Mouse (Mus musculus): ENCODE measurements at regions not wholly inside any gene's neighbourhood (a gene's known extent, or its start where the extent isn't known, plus 50 kb on each side); places are given as distances from the start of the nearest gene placed in this dataset.

GRCm38 (mm10) chr4:110038696-110039095 is 60.8 kb downstream of the Dmrta2 start:
- H3K79me2 ChIP-seq (ENCODE audit: control insufficient read depth, insufficient read depth), result no peaks in the 10 kb centered on the region
- no peak overlapping the region for H3ac ChIP-seq (ENCODE audit: control insufficient read depth, insufficient read length)
- no peaks in the 10 kb centered on the region for H3K27me3 ChIP-seq (ENCODE audit: control insufficient read depth, insufficient read depth, insufficient read length)
- no peak overlapping the region for H3K4me3 ChIP-seq
- TF ChIP-seq MYOG (IDR thresholded peaks at IDR 0.05; ENCODE audit: control insufficient read depth in 1 of 3, insufficient read depth in 1 of 3, insufficient read length in 2 of 3, low read depth in 2 of 3) (no peak), MYOD1 (IDR thresholded peaks at IDR 0.05; ENCODE audit: control insufficient read depth in 1 of 3, insufficient read length in 2 of 3, low read depth in 2 of 3) (no peak), SRF (IDR thresholded peaks at IDR 0.05; ENCODE audit: control insufficient read depth, insufficient read length, low read depth) (no peak), REST (IDR thresholded peaks at IDR 0.05; ENCODE audit: insufficient read depth, insufficient read length) (no peak), MAX (IDR thresholded peaks at IDR 0.05; ENCODE audit: low read depth) (no peak), POLR2A (IDR thresholded peaks at IDR 0.05; ENCODE audit: insufficient read length, low read depth) (no peak), CEBPB (IDR thresholded peaks at IDR 0.05; ENCODE audit: insufficient read depth, poor library complexity, severe bottlenecking) (no peak)
- H3K4me2 ChIP-seq (ENCODE audit: low read depth), result no peak overlapping the region
- H3K36me3 ChIP-seq (ENCODE audit: control insufficient read depth, insufficient read depth), result no peaks in the 10 kb centered on the region

GRCm38 (mm10) chr4:110044851-110045618 is 67.2 kb downstream of the Dmrta2 start:
- Histone ChIP-seq H3K27me3 (ENCODE audit: control insufficient read depth, insufficient read depth, insufficient read length) (no peaks in the 10 kb centered on the region), H3K79me2 (ENCODE audit: control insufficient read depth, insufficient read depth) (no peaks in the 10 kb centered on the region), H3ac (ENCODE audit: control insufficient read depth, insufficient read length) (no peak overlapping the region), H3K36me3 (ENCODE audit: control insufficient read depth, insufficient read depth) (no peaks in the 10 kb centered on the region), H3K4me3 (no peak overlapping the region), H3K4me2 (ENCODE audit: low read depth) (no peak overlapping the region)
- TF ChIP-seq MYOD1 (IDR thresholded peaks at IDR 0.05; ENCODE audit: control insufficient read depth in 1 of 3, insufficient read length in 2 of 3, low read depth in 2 of 3), result no peak

- Histone ChIP-seq H3K79me2 (ENCODE audit: control insufficient read depth, insufficient read depth) (no peaks in the 10 kb centered on the region), H3K4me2 (ENCODE audit: low read depth) (no peak overlapping the region), H3ac (ENCODE audit: control insufficient read depth, insufficient read length) (no peak overlapping the region), H3K27me3 (ENCODE audit: control insufficient read depth, insufficient read depth, insufficient read length) (no peaks in the 10 kb centered on the region), H3K4me3 (no peak overlapping the region), H3K36me3 (ENCODE audit: control insufficient read depth, insufficient read depth) (no peaks in the 10 kb centered on the region)
- no peak for TF ChIP-seq SRF (IDR thresholded peaks at IDR 0.05; ENCODE audit: control insufficient read depth, insufficient read length, low read depth)
- no peak for TF ChIP-seq CEBPB (IDR thresholded peaks at IDR 0.05; ENCODE audit: insufficient read depth, poor library complexity, severe bottlenecking)
- TF ChIP-seq TCF3 (IDR thresholded peaks at IDR 0.05; ENCODE audit: insufficient read length, low read depth), result no peak
- no peak for TF ChIP-seq MAX (IDR thresholded peaks at IDR 0.05; ENCODE audit: low read depth)
- TF ChIP-seq MYOD1 (IDR thresholded peaks at IDR 0.05; ENCODE audit: control insufficient read depth in 1 of 3, insufficient read length in 2 of 3, low read depth in 2 of 3), result no peak
- no peak for TF ChIP-seq REST (IDR thresholded peaks at IDR 0.05; ENCODE audit: insufficient read depth, insufficient read length)
- no peak for TF ChIP-seq USF1 (IDR thresholded peaks at IDR 0.05; ENCODE audit: low read depth)
- TF ChIP-seq POLR2AphosphoS2 (IDR thresholded peaks at IDR 0.05; ENCODE audit: insufficient read length, low read depth), result no peak
- no peak for TF ChIP-seq E2F4 (IDR thresholded peaks at IDR 0.05; ENCODE audit: insufficient read depth)
- no peak for TF ChIP-seq POLR2A (IDR thresholded peaks at IDR 0.05; ENCODE audit: insufficient read length, low read depth)
- TF ChIP-seq MYOG (IDR thresholded peaks at IDR 0.05; ENCODE audit: control insufficient read depth in 1 of 3, insufficient read depth in 1 of 3, insufficient read length in 2 of 3, low read depth in 2 of 3), result no peak
- no peak for TF ChIP-seq TCF12 (IDR thresholded peaks at IDR 0.05; ENCODE audit: insufficient read depth, poor library complexity, severe bottlenecking)
Measured at GRCm38 (mm10) chr4:110045651-110046269, 67.9 kb downstream of the Dmrta2 start.

- TF ChIP-seq CEBPB (IDR thresholded peaks at IDR 0.05; ENCODE audit: insufficient read depth, poor library complexity, severe bottlenecking) (no peak), TCF3 (IDR thresholded peaks at IDR 0.05; ENCODE audit: insufficient read length, low read depth) (no peak), USF1 (IDR thresholded peaks at IDR 0.05; ENCODE audit: low read depth) (no peak), MYOG (IDR thresholded peaks at IDR 0.05; ENCODE audit: control insufficient read depth in 1 of 3, insufficient read depth in 1 of 3, insufficient read length in 2 of 3, low read depth in 2 of 3) (no peak), MAX (IDR thresholded peaks at IDR 0.05; ENCODE audit: low read depth) (no peak), E2F4 (IDR thresholded peaks at IDR 0.05; ENCODE audit: insufficient read depth) (no peak), REST (IDR thresholded peaks at IDR 0.05; ENCODE audit: insufficient read depth, insufficient read length) (no peak), TCF12 (IDR thresholded peaks at IDR 0.05; ENCODE audit: insufficient read depth, poor library complexity, severe bottlenecking) (no peak), POLR2A (IDR thresholded peaks at IDR 0.05; ENCODE audit: insufficient read length, low read depth) (no peak), POLR2AphosphoS2 (IDR thresholded peaks at IDR 0.05; ENCODE audit: insufficient read length, low read depth) (no peak), SRF (IDR thresholded peaks at IDR 0.05; ENCODE audit: control insufficient read depth, insufficient read length, low read depth) (no peak), MYOD1 (IDR thresholded peaks at IDR 0.05; ENCODE audit: control insufficient read depth in 1 of 3, insufficient read length in 2 of 3, low read depth in 2 of 3) (no peak)
- H3K4me2 ChIP-seq (ENCODE audit: low read depth), result no peak overlapping the region
- no peaks in the 10 kb centered on the region for H3K27me3 ChIP-seq (ENCODE audit: control insufficient read depth, insufficient read depth, insufficient read length)
- no peak overlapping the region for H3K4me3 ChIP-seq
- H3K79me2 ChIP-seq (ENCODE audit: control insufficient read depth, insufficient read depth), result no peaks in the 10 kb centered on the region
- no peaks in the 10 kb centered on the region for H3K36me3 ChIP-seq (ENCODE audit: control insufficient read depth, insufficient read depth)
- no peak overlapping the region for H3ac ChIP-seq (ENCODE audit: control insufficient read depth, insufficient read length)
Measured at GRCm38 (mm10) chr4:110046270-110046651, 68.4 kb downstream of the Dmrta2 start.
